Mouse (Mus musculus) left cerebral cortex, adult 18-20 months (tissue): ENCODE measurements around the gene Cela3a. TPM values are rescaled to one million over a fixed set of nuclear protein-coding genes. Genes with fewer than 3 reads are reported as not detected.
"Not testable (repeated sequence)": the region's sequence is repeated elsewhere in the genome, so short reads cannot be mapped to it uniquely, and the experiment has no call there.

Source experiments
- DNase-seq, 2 experiments: peaks; one replicate each; pipeline ENCODE4 v3.0.0; 2021 to 2022; ENCODE audit warnings: low spot score in 2 of 2, mixed read lengths in 1 of 2
- long read RNA-seq, 2 experiments: library from polyadenylated mRNA; stranded (forward); transcript quantifications; one replicate each; pipeline ENCODE4 v2.0.0; 2021
- total RNA-seq, 2 experiments: library from RNA; stranded (reverse); gene quantifications; 2 replicates each; pipeline ENCODE4 v1.2.3; 2021

The Cela3a gene
- not detected for total RNA-seq
- long read RNA-seq, experiment 1 = 0 reads
- long read RNA-seq, experiment 2 = 0 reads

DNA sequence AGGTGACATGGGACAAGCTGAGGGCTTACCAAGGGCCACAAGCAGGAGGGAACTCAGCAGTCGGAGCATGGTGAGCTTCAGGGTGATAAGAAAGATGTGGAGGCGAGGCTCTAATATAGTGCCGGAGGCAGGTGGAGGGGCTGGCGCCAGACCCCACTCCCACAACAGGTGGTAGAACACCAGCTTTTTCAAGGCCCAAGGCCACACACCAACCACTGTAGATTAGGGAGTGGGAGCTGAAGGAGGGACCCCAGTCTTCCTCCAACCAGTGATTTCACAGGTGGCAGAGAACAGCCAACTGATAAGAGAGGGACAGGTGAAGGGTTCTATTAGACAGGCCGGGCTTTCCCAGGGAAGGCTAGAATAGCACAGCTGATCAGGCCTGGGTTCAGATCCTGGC, at the start of gene Cela3a:
TSS of gene Cela3a (minus strand) at position 101 of the 400 bp plus-strand sequence.
- no peak for DNase-seq

DNA sequence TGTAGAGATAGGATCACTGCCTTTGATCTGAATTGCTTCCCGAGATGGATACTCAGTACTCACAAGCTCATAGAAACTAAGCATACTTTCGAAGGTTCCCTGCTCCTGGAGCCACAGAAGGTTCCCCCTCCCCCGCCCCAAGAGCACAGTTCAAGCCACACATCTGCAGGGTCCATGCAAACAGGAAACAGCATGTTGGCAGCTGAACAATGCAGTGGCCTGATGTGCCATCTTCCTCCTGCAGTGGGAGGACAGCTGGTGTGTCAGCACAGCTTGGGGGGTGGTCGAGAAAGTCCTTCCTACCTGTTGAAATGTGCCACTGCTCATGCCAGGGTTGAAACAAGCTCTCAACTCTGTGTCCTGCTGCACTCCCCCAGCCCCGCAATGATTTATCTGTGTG, 49.3 kb upstream of the Cela3a start:
- DNase-seq = no peak

DNA sequence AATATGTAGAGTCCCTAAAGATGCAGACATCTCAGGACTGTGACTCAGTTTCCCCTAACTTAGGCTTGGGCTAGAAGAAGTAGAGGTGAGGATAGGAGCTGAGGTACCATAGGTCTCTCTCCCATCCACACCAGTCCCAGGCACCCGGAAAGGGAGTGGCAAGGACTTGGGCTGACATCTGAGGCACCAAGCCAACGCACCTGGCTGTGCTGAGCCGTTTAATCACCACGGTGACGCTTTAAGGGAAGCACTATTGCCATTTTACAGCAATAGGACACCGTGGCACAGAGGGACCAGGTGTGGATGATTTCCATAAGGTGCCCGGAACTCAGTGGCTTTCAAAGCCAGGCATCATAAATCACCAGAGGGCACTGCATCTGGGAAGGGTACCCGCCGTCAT, 48.7 kb upstream of the Cela3a start:
- no peak for DNase-seq

DNA sequence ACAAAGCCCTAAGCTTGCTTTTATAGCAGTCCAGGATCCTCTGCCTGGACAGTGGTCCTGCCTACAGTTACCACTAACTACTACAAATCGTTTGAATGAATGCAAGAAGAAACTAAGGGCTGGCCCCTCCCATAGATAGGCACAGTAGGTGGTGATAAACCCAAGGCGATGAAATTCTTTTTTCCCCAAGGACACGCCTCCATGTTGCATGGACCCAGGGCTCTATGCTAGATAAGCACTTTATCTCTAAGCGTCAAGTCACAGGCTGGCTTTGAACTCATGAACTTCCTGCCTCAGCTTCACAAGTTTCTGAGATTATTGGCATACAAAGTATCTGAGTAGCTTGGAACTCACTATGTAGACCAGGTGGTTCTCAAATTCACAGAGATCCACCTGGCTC, 47.7 kb upstream of the Cela3a start:
- no peak for DNase-seq

DNA sequence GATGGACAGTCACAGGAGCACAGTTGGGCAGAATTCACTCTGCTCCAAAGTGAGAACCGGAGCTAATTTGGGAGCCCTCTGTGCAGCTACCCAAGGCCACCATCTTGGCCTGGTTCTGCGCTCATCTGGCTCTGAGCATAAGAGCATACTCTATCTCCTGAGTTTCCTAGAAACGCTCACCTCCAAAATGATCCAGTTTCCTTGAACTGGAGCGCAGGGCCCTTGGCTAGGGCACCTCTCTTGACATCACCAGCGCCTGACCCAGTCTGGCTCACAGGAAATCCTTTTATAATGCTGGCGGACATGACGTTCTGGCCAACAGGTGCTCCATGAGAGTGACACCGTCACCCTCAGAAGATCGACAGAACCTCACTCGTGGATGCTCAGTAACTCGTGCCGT, 47.0 kb upstream of the Cela3a start:
- no peak for DNase-seq

DNA sequence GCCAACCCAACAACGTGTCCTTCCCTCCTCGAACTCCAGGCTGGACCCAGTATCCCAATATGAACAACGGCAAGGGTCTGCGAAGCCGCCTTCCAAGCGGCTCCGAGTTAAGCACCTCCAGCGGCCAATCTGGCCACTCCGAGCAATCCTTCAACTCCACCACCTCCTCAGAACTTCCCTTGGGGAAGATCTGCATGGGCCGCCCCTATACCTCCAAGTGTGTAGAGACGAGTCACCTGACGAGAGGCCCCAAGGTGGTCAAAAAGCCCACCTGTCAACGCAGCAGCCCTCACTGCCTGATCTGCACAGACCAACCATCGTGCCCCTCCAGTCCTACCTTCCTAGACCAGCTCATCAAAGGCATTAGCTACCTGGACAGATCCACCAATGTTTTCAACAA, 45.0 kb upstream of the Cela3a start:
- no peak for DNase-seq

DNA sequence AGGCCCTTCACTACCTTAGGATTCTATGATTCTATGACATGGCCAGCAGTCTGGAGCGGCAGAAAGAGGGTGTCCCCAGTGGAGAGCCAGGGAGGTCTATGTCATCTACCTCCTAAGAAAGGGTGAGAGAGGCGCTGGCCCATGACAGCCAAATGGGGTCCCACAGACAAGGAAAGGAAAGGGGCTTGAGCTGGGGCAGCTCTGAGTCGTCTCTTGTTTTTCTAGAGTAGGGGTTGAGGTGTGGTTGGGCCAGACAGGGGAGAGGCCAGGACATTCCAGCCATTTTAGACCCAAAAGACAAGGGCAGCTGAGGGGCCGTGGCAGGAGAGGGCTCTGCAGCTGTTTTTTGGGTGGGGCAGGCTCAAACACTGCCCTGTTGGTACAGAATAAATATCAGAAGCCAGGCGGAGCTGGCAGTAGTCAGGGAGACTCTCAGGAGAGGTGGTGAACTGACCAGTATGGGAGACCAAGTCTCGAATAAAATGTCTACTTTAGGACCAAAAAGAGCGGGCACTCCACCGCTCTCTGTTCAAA, 43.7 kb upstream of the Cela3a start, which contains the start of gene 1700013G24Rik:
TSS of gene 1700013G24Rik (plus strand) at position 51 of the 534 bp plus-strand sequence.
- no peak for DNase-seq

DNA sequence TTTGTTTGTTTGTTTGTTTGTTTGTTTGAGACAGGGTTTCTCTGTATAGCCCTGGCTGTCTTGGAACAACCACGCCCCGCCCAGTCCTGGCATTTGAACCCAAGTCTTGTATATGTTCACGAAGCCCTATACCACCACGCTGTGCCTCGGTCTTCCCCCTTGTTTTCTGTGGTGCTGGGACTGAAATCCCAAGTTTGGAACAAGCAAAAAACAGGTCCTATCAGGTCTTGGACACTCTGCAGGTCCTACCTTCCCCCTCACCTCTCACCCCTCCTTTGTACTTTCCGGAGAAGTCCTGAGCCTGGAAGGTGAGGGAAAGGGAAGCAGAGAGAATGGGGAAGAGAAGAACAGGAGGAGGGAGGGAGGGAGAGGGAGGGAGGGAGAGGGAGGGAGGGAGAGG, 42.6 kb upstream of the Cela3a start:
- no peak for DNase-seq

DNA sequence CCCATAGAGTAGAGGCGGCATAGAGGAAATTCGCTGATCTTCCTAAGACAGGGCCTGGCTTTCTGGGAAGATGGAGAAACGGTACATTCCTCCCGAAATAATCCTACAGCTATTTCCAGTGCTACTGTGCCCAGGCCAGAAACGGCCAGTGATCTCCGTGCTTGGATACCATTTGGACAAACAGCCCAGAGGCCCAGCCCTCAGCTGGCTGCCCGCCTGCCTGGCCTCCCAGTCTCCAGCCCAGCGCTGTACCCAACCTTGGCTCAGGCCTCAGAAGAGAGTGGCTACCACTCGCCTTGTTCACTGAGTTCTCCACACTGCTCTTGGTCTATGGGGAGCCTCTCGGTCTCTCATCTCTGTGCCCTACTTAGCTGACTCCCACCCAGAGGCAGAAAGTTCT, 40.1 kb upstream of the Cela3a start:
- no peak for DNase-seq

DNA sequence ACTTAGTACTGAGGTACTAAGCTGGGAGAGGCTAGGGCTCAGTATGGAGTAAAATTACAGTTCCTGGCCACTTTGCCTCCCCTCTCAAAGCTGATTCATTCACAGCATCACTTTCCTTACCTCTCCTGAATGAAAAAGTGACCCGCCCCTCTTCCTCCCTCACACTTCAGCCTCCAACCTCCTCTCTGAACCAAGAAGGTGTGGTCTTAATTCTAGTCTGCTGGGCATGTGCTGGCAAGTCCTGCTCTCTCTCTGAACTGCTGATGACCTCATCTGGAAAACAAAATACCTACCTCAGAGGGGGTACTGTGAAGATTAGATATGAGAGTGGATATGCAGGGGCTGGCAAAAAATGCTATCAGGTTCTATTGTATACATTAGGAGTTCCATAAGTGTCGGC, 39.5 kb upstream of the Cela3a start:
- DNase-seq = no peak

DNA sequence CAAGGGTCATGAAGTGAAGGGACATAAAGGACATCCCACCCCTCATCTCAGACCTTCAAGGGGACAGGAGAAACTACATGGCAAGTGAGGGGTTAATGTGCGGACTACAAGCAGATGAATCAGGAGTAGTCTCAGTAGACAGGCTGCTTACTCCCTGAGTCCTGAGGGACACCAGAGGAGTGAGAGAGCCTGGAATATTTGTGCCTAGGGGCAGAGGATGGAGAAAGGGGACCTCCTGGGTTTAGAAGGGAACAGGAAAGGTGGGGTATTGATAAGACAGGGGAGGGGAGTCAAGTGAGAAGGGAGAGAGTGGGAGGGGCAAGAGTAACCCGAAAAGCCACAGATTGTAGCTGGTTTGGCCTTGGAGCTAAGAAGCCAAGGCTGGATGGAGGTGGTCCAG, 39.0 kb upstream of the Cela3a start:
- DNase-seq = no peak

DNA sequence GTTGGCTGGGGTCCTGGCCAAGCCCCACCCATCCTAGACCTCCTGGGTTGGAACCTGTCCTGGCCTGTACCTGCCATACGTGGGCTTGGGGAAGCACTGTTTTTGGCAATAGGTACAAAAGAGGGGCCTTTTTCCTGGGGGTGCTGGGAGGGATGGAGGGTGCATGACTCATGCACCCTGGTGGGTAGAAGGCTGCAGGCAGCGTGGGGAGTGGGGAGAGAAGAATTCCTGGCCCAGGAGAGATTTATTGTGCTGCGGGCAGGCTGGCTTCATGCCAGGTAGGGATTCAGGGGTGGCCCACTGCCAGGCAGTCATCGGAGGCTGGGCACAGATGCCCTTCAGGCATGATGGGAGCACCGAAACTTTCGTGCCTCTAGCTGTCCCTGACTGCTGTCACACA, 38.6 kb upstream of the Cela3a start:
- peak; percentile 15 to 28 for DNase-seq

DNA sequence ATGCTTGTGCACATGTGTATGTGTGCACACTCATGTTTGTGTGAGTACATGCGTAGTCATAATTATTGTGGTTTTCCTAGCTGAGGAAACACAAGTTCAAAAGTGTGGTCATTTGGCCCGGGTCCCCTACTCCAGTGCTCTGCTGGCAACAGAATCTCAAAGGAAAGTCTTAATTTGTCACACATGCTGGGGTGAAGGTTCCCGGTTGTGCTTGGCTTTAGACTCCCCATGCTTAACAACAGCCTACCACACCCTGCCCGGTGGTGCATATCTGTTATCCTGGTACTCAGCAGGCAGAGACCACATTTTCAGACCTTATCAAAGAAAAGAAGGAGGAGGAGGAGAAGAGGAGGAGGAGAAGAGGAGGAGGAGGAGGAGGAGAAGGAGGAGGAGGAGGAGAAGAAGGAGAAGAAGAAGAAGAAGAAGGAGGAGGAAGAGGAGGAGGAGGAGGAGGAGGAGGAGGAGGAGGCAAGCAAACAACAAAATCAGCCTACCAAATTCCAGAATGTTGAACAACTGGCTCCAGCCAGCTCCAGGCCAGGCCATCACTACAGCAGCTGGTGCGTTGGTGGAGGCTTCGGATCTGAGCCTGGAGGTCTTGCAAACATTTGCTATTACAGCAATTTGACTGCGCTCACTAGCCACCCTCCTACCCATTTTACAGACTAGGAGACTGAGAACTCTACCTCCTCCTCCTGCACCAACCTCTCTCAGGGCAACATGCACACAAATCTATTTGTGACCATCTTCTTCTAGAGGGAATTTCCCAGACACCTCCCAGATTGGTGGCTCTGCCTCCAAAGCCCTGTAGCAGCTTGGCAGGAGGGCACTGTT, 38.0 kb upstream of the Cela3a start:
- peak in 1 of 2 experiments; percentile 12 for DNase-seq

DNA sequence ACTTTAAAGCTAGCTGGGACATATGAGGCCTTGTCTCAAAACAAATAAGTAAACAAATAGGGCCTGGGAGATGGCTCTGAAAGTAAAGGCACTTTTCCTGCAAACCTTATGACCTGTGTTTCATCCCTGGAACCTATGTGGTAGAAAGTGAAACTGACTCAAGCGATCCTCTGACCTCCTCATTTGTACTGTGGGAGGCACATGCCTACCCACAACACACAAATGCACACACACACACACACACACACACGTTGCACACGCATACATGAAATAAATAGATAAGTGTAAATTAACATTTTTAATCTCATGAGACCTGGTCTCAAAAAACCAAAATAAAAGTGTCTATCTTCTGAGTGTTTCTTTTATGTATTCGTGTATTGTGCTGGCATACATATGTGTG, 36.3 kb upstream of the Cela3a start:
- DNase-seq = no peak

DNA sequence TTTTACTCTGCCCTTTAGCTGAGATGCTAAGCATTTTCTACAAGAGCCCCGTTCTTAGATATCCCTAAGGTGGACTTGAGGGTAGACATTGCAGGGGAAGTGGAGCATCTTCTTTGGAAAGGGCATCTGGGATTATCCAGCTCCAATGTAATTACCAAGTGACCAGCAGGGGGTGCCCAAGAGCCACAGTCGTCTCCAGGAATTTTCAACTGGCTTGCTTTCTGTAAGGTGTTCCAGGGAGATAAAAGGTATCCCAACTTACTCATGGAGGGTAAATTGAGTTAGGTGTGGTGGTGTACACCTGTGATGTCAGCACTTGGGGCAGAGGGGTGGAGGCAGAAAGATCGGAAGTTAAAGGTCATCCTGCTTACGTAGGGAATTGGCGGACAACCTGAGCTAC, 34.0 kb upstream of the Cela3a start:
- peak; percentile 71 to 85 for DNase-seq

DNA sequence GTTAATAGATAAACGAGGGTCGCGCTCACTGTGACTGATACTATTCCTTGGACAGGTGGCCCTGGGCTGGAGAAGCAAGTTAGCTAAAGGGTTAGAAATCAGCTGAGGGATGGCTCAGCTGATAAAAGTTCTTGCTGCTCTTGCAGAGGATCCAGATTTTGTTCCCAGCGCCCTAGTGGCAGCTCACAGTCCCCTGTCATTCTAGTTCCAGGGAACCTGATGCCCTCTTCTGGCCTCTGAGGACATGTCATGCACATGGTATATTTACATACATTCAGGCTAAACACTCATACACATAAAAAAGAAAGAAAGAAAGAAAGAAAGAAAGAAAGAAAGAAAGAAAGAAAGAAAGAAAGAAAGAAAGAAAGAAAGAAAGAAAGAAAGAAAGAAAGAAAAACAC, 31.7 kb upstream of the Cela3a start:
- DNase-seq = no peak

DNA sequence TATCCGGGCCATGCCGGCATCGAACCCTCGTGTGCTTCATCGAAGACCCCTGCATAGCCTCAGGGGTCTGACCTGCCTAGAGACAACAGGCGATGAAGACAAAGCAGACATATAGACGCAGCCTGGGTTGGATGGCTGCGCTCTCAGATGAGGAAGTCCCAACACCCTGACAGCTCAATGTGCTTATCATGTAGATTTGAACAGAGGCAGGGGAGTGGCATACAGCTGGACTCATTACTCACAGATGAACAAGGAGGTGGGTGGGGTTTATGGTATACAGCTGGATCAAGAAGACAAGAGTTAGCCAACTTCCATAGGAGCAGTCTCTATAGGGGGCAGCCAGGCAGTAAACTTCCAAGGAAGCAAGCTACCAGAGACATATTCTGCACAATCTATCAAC, 29.3 kb upstream of the Cela3a start:
- no peak for DNase-seq

DNA sequence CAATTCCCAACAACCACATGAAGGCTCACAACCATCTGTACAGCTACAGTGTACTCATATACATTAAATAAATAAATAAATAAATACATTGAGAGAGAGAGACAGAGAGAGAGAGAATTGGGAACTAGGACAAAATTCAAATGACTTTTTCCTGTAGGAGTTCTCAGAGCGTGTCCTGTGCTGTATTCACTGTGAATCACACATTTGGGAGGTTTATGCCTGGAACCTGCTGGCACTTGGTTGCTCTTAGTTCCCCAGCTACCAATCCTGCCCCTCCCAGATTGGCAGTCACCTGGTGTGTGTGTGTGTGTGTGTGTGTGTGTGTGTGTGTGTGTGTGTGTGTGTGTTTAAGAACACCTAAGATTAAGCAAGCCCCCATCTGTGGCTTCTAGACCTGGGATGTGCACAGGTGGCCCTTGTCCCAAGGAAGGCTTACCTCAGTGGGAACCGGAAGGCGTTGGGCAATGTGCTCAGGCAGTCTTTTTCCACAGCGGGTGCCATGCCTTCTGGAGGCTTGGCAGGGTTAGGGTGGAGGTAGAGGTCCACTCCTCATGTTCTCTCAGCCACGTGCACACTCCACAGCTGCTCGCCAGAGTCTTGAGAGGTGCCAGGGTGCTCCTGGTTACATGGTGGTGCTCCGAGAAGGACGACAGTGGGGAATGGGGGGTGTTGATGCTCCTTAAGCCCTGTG, 27.5 kb upstream of the Cela3a start:
- no peak for DNase-seq

DNA sequence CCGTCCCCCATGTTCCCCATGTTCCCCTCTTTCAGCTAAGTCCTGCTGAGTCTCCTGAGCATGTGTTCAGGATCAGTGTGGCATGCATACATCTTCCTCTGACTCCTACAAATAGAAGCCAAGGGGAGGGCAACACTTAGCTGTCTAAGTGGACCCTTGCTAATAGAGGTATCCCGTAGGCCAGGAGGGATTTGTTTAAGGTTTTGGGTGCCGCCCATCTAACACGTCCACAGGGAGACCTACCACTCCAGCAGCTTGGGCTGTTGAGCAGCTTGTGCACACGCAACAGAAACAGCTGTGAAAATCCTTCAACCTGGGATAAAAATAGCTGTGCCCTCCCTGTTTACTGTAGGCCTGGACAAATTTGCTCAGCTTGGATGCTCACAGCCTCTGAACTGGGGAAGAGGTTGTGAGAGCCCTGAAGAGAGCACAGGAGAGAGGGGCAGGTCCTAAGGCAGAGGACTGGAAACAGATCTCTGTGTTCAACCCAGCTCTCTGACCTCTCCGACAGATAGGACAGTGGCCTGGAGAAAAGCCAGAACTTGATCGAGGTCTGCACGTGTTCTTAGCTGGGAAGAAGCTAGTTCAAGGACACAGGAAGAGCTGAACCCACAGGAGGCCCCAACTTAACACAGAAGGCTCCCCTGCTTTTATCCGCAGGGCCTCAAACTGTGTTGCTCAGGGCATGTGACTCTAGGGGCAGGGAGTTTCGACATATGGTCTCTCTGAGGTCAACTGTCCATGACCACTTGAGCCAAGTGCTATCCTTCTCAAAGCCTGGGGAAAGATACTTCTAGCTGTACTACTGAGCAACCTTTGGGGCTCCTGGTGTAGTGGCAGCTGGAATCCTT, 23.3 kb upstream of the Cela3a start:
- not testable (repeated sequence) for DNase-seq

DNA sequence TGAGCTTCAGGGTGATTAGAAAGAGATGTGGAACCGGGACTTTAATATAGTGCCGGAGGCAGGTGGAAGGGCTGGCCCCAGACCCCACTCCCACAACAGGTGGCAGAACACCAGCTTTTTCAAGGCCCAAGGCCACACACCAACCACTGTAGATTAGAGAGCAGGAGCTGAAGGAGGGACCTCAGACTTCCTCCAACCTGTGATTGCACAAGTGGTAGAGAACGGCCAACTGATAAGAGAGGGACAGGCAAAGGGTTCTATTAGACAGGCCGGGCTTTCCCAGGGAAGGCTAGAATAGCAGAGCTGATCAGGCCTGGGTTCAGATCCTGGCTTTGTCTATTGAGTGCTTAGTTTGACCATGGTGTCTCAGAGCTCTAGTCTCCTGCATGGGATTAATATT, 20.9 kb upstream of the Cela3a start, which contains the start of gene Cela3b:
TSS of gene Cela3b (minus strand) at position 39 of the 400 bp plus-strand sequence.
- DNase-seq = no peak
